13 mouse cellular contexts compared by ENCODE assay signal in the genomic region with DNA sequence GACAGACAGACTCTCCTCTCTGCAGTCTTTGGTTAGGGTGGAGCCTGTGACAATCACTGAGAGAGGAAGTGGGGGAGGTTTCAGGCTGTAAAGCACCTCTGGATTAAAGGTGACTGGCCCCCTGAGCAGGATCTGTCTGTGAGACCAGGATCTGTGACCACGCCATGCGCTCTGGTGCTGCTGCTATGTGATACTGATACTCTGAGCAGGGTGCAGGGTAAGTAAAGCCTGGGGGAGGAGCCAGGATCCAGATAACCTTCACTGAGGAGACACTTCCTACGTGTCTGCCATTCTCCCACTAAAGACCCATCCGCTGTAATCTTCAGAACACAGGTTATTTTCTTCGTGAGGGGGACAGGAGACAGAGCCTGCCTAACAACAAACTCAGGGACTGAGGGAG. TPM values are rescaled to one million over a fixed set of nuclear protein-coding genes. Genes with fewer than 3 reads are reported as not detected.
DNase-seq lines count a peak whose midpoint lies in the region; ATAC-seq lines count a peak whose summit lies in the region.
"Had no signal": no experiment of that assay in that cellular context is flagged by ENCODE, and none has a peak within 500 bp of the region (broad histone marks: within the 10 kb centered on the region; RNA-seq: fewer than 3 reads in every experiment).

No protein-coding gene starts in this region.

- H3K4me2 ChIP-seq in kidney, embryonic 14.5 days (replicated peaks; ENCODE audit: low read depth, low read length), result no peak overlapping the region
- H3K4me2 ChIP-seq: lung, embryonic 14.5 days had no signal

- no peak for DNase-seq in heart, embryonic 10.5 days (ENCODE audit: low spot score)
- DNase-seq in heart, adult 11 months, result no peak
- no peak for DNase-seq in kidney, adult 9 months
- peak; percentile 39 for DNase-seq in c-Kit-positive CD71-positive TER-119-negative erythroid progenitor cells, embryonic 14.5 days (ENCODE audit: low read depth)
- no peak for DNase-seq in cerebellum, postnatal 10 days
- no peak for DNase-seq in frontal cortex, adult 2 months (ENCODE audit: extremely low spot score in 1 of 2, low spot score in 1 of 2)
- DNase-seq: adrenal gland, postnatal 10 days; B cell, adult 2 months; lung, embryonic 14.5 days; thymus, postnatal 25 days had no signal

- peak overlapping the region; percentile 83 for H3K27ac ChIP-seq in heart, embryonic 10.5 days
- peak overlapping the region; percentile 18; the same call in 1 of the 2 replicates for H3K27ac ChIP-seq in kidney, embryonic 14.5 days (ENCODE audit: low read depth, low read length)

- WGBS in heart, embryonic 10.5 days, result 14% methylated on average over 5 of the region's 5 CpGs
- WGBS in kidney, embryonic 14.5 days, result 43% methylated on average over 5 of the region's 5 CpGs

- no peak overlapping the region for H3K9ac ChIP-seq in kidney, embryonic 14.5 days (ENCODE audit: low read depth, low read length)
- H3K9ac ChIP-seq: lung, embryonic 14.5 days had no signal

- peak; percentile 19 for ATAC-seq in kidney, embryonic 14.5 days (ENCODE audit: low FRiP score, low TSS enrichment)
- ATAC-seq in megakaryocyte progenitor cell, adult 5-6 weeks (replicated peaks; ENCODE audit: poor library complexity), result peak; percentile 53

- peaks cover 57% of the 10 kb centered on the region for H3K4me1 ChIP-seq in heart, embryonic 10.5 days
- H3K4me1 ChIP-seq in kidney, embryonic 14.5 days (ENCODE audit: control insufficient read depth, insufficient read depth, low read length), result peaks cover 54% of the 10 kb centered on the region

- no peaks in the 10 kb centered on the region for H3K9me3 ChIP-seq in heart, embryonic 10.5 days
- H3K9me3 ChIP-seq in kidney, embryonic 14.5 days (ENCODE audit: control insufficient read depth, low read length), result no peaks in the 10 kb centered on the region

- H3K4me3 ChIP-seq in heart, embryonic 10.5 days, result no peak overlapping the region
- H3K4me3 ChIP-seq in kidney, embryonic 14.5 days (ENCODE audit: low read length), result no peak overlapping the region
- H3K4me3 ChIP-seq: erythroblast, embryonic 14.5 days had no signal

- peaks cover 6% of the 10 kb centered on the region for H3K36me3 ChIP-seq in heart, embryonic 10.5 days
- H3K36me3 ChIP-seq in kidney, embryonic 14.5 days (ENCODE audit: control insufficient read depth, insufficient read depth, low read length), result peaks cover 6% of the 10 kb centered on the region; the same call in 1 of the 2 replicates

- no peaks in the 10 kb centered on the region for H3K27me3 ChIP-seq in heart, embryonic 10.5 days (ENCODE audit: insufficient read depth, poor library complexity, severe bottlenecking)
- H3K27me3 ChIP-seq in kidney, embryonic 14.5 days (ENCODE audit: control insufficient read depth, insufficient read depth, low read length), result no peaks in the 10 kb centered on the region

RNA-seq across cellular contexts. Expression of gene Pex14, which starts 53.8 kb away (rescaled TPM):
- 53.6 and 59.7 TPM in 2 replicates for polyA plus RNA-seq in heart, embryonic 10.5 days (2016; fragmentation: Nextera tagmentation; extraction: Ambion mirVana)
- polyA plus RNA-seq in kidney, embryonic 14.5 days (2014; fragmentation: Nextera tagmentation; extraction: Ambion mirVana), result 36.9 and 42.4 TPM in 2 replicates
- total RNA-seq in megakaryocyte progenitor cell, adult 5-6 weeks (2015), result 8.6 and 9.9 TPM in 2 replicates
- total RNA-seq in megakaryocyte progenitor cell, adult 5-6 weeks (2017), result 12.7 and 13.7 TPM in 2 replicates
- polyA plus RNA-seq in frontal cortex, adult 2 months (2012; rRNA removed), result 42.5 and 44.3 TPM in 2 replicates

RNA-seq across cellular contexts. Expression of gene Dffa, which starts 58.1 kb away (rescaled TPM):
- polyA plus RNA-seq in heart, embryonic 10.5 days (2016; fragmentation: Nextera tagmentation; extraction: Ambion mirVana), result 43.4 and 48.9 TPM in 2 replicates
- polyA plus RNA-seq in kidney, embryonic 14.5 days (2014; fragmentation: Nextera tagmentation; extraction: Ambion mirVana), result 21.0 and 29.3 TPM in 2 replicates
- 20.0 and 24.5 TPM in 2 replicates for total RNA-seq in megakaryocyte progenitor cell, adult 5-6 weeks (2015)
- total RNA-seq in megakaryocyte progenitor cell, adult 5-6 weeks (2017), result 18.6 and 19.4 TPM in 2 replicates
- 47.6 and 49.2 TPM in 2 replicates for polyA plus RNA-seq in frontal cortex, adult 2 months (2012; rRNA removed)
